Mouse (Mus musculus): ENCODE measurements around the gene Mturn. TPM values are rescaled to one million over a fixed set of nuclear protein-coding genes. Genes with fewer than 3 reads are reported as not detected.

The Mturn gene
- polyA plus RNA-seq, 1 experiment from 2014 or later = 15.6 TPM

DNA sequence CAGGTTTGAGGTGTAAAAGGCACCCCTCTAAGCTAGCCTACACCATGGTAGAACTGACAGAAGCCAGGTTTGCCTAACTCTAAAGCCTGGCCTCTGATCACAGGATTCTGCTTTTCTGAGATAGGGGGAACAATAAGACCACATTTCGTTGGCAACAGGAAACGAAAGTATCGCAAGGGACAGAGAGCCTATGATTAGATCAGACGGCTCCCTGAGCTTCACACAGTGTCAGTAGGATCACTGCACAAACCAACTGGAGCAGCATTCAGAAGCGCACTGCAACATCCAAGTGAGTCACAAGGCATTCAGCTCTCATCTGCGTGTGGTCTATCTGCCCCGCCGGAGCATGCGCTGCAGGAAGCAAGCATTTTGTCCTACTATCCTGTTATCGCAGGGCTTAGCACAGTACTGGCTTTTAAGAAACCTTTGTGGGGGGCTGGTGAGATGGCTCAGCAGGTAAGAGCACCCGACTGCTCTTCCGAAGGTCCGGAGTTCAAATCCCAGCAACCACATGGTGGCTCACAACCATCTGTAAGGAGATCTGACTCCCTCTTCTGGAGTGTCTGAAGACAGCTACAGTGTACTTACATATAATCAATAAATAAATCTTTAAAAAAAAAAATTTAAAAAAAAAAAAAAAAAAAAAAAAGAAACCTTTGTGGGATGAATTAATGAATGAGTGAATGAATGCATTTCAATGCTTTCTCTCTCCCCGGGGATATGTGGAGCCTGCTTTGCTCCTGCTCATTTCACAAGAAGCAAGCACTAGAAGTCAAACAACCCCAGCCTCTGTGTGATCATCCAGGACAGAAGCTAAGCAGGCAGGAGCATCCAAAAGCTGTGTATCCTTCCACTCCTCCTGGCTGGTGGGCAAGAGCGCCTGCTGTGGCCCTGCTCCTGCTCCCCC is 37.6 kb downstream of the Mturn start:
- 77% methylated on average over 15 of the region's 15 CpGs for WGBS
- Histone ChIP-seq H3K9ac (no peak overlapping the region), H3K4me2 (replicated peaks) (no peak overlapping the region), H3K36me3 (no peaks in the 10 kb centered on the region), H3K27me3 (no peaks in the 10 kb centered on the region), H3K9me3 (no peaks in the 10 kb centered on the region), H3K4me3 (no peak overlapping the region), H3K4me1 (peaks cover 8% of the 10 kb centered on the region), H3K27ac (no peak overlapping the region)
- no peak for ATAC-seq (ENCODE audit: insufficient number of reproducible peaks, insufficient read depth, low FRiP score, low TSS enrichment)

DNA sequence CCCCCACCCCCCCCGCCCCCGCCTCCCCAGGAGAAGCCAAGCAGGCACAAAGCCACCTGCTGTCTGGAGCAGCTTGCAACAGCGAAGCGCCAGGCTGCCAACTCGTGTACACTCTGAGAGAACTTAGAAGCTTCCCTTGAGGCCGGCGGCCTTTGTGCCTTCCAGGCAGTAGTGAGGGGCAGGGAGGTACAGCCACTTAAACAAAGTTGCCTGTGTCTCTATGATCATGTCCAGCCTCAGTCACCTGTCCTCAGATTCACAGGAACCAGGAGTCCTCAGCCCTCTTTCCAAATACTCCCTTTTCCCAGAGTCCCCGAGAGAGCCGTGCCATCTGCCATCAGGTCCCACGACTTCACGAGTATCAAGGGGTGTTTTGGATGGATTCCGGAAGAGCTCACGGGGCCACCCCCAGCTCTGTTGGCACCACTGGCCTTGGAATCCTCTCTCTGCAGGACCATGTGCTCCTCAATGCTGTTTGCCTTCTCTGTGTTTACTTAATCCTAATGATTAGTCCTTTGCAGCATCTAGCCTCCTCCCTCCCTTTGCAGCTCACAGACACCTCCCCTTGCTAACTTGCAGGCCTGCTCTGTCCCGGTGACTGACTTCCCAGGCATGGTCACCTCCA is 38.4 kb downstream of the Mturn start:
- no peaks in the 10 kb centered on the region for H3K9me3 ChIP-seq
- ATAC-seq (ENCODE audit: insufficient number of reproducible peaks, insufficient read depth, low FRiP score, low TSS enrichment) = no peak
- H3K4me3 ChIP-seq = no peak overlapping the region
- WGBS = 35% methylated on average over 12 of the region's 14 CpGs
- H3K27ac ChIP-seq = no peak overlapping the region
- no peak overlapping the region for H3K4me2 ChIP-seq (replicated peaks)
- H3K27me3 ChIP-seq = no peaks in the 10 kb centered on the region
- no peaks in the 10 kb centered on the region for H3K36me3 ChIP-seq
- no peak overlapping the region for H3K9ac ChIP-seq
- peaks cover 8% of the 10 kb centered on the region for H3K4me1 ChIP-seq

DNA sequence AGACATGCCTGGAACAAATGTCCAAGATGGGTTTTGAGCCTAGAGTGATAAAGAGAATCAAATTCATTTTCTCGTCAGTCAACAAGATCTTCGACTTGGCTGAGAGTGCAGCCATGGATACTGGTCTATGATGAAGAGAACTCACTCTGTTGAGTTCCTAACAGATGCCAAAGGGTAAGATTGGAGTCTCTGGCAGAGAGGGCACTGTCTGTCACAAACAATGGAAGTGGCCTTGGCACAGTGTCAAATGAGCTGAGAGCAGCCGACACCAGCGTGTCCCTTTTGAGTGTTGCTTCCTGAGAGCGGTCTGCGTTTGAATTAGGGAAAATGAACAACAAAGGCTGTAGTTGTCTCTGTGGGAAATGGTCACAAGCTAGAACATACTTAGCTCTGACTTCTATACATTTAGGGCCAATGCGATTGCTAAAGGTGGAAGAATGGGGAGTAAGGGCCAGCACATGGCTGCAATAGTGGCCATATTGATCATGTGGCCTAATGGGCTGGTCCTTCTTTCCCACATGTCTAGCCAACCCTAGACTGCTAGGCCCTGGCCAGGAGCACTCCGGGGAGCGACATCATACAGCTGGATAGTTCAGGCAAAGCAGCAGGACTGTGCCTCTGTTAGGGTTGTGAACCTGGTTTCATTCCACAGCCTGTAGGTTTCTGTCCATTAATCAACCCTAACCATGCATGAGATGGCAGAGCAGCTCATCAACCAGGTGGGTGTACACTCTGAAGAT is 39.3 kb downstream of the Mturn start:
- no peaks in the 10 kb centered on the region for H3K36me3 ChIP-seq
- H3K9ac ChIP-seq = no peak overlapping the region
- H3K9me3 ChIP-seq = no peaks in the 10 kb centered on the region
- H3K27me3 ChIP-seq = no peaks in the 10 kb centered on the region
- H3K4me2 ChIP-seq (replicated peaks) = no peak overlapping the region
- no peak for ATAC-seq (ENCODE audit: insufficient number of reproducible peaks, insufficient read depth, low FRiP score, low TSS enrichment)
- no peak overlapping the region for H3K27ac ChIP-seq
- no peak overlapping the region for H3K4me3 ChIP-seq
- 91% methylated on average over 9 of the region's 9 CpGs for WGBS
- H3K4me1 ChIP-seq = peaks cover 1% of the 10 kb centered on the region

DNA sequence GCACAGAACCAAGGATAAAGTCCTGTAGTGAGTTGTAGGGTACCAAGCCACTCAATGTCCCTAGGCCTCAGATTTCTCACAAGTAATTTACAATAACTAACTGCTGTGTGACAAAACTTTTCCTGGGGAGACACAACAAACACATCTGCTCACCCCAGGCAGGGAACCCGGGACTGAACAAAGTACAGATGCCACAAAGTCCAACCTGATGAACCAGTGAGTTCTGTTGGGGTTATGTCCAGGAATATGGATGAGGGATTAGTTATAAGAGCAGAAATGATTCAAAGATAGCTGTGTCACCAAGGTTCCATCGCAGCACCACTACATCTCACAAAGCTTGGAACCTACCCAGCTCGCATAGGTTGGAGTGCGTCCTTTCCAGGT is 39.8 kb downstream of the Mturn start:
- Histone ChIP-seq H3K4me1 (no peaks in the 10 kb centered on the region), H3K4me3 (no peak overlapping the region), H3K9ac (no peak overlapping the region), H3K9me3 (no peaks in the 10 kb centered on the region), H3K4me2 (replicated peaks) (no peak overlapping the region), H3K27me3 (no peaks in the 10 kb centered on the region), H3K36me3 (no peaks in the 10 kb centered on the region), H3K27ac (no peak overlapping the region)
- ATAC-seq (ENCODE audit: insufficient number of reproducible peaks, insufficient read depth, low FRiP score, low TSS enrichment) = no peak
- WGBS = 90% methylated on average over 4 of the region's 4 CpGs

DNA sequence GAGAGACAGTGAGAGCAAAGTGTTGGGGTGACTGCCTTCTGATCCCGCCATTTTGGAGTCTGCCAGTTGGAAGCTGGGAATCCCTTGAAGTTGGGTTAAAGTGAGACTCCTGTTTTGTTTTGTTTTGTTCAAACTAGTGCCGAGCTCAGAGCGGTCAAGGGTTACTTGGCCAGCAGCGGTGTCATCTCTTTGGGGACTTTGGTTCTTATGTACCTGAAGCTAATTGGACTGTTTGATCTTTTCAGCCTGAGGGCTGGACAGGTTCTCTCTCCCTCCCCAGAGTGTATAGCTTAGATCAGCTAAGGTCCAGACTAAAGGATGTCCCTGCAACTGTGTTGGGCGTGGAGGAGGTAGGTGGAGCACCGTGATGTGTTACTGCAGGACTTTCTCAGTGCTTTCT is 44.9 kb downstream of the Mturn start:
- ATAC-seq (ENCODE audit: insufficient number of reproducible peaks, insufficient read depth, low FRiP score, low TSS enrichment) = no peak
- Histone ChIP-seq H3K4me1 (no peaks in the 10 kb centered on the region), H3K27me3 (no peaks in the 10 kb centered on the region), H3K9ac (no peak overlapping the region), H3K36me3 (no peaks in the 10 kb centered on the region), H3K9me3 (no peaks in the 10 kb centered on the region), H3K4me3 (no peak overlapping the region), H3K27ac (no peak overlapping the region), H3K4me2 (replicated peaks) (no peak overlapping the region)
- 84% methylated on average over 6 of the region's 6 CpGs for WGBS

DNA sequence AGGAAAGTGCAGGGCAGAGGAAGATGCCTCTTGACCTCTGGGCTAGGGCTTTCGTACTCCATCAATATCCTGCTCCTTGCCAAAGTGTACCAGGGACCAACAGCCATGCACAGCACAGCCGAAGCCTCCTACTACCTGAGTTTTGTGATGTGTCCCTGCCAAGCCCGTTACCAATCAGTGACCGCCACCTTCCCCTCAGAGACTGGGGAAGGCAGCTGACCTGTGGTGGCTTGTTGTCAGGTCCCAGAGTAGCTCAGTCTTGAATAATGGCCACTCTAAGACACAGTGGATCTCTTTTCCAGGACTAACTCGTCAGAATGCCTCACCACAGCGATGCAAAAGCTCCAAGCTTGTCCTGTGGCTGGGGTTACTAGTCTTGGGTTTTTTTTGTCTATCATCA is 45.4 kb downstream of the Mturn start:
- H3K36me3 ChIP-seq = no peaks in the 10 kb centered on the region
- no peaks in the 10 kb centered on the region for H3K27me3 ChIP-seq
- H3K27ac ChIP-seq = no peak overlapping the region
- no peaks in the 10 kb centered on the region for H3K9me3 ChIP-seq
- H3K9ac ChIP-seq = no peak overlapping the region
- H3K4me1 ChIP-seq = no peaks in the 10 kb centered on the region
- no peak overlapping the region for H3K4me3 ChIP-seq
- no peak for ATAC-seq (ENCODE audit: insufficient number of reproducible peaks, insufficient read depth, low FRiP score, low TSS enrichment)
- 86% methylated on average over 6 of the region's 6 CpGs for WGBS
- H3K4me2 ChIP-seq (replicated peaks) = no peak overlapping the region

DNA sequence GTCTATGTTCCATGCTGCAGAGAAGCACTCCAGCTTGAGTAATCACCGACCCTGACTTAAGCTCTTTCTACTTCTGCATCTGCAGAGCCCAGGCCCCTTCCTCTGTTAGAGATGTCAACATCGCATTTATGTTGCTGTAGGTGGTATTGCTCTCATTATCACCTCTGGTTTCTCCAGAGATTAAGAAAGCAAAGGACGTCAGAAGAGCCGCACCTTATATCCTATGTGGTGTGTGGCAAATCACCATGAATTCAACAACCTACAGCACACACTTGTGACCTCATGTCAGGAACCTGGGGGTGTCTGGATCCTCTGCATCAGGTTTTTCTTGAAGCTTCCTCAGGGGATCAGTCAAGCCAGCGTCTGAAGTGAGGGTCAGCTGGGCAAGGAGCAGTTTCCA is 46.0 kb downstream of the Mturn start:
- Histone ChIP-seq H3K4me3 (no peak overlapping the region), H3K4me2 (replicated peaks) (no peak overlapping the region), H3K27ac (no peak overlapping the region), H3K9me3 (no peaks in the 10 kb centered on the region), H3K4me1 (no peaks in the 10 kb centered on the region), H3K36me3 (no peaks in the 10 kb centered on the region), H3K27me3 (no peaks in the 10 kb centered on the region), H3K9ac (no peak overlapping the region)
- ATAC-seq (ENCODE audit: insufficient number of reproducible peaks, insufficient read depth, low FRiP score, low TSS enrichment) = no peak
- WGBS = 86% methylated on average over 5 of the region's 5 CpGs

DNA sequence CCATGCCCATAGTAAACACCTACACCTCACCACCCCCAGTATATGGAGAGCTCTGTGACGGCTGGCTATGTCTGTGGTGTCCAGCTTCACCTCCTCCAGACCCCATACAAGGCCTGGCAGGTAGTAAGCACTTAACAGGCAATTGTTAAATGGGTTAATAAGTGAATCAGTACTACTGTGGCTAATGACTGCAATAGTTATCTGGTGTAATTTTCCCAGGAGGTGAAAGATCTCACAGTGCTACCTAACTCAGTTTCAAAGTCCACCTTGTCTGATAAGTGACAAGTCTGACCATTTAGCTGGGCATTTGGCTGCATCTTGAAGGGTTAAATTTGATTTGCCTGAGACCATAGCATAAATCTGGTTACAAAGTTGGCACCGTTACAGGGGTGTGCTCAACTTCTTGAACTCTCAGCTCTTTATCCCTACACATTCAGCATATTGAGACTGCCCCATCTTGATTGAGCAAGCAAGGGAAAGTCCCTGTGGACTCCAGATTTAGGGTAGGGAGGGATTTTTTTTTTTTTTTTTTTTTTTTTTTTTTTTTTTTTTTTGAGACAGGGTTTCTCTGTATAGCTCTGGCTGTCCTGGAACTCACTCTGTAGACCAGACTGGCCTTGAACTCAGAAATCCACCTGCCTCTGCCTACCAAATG is 48.2 kb downstream of the Mturn start:
- WGBS = 73% methylated on average over 2 of the region's 2 CpGs
- ATAC-seq (ENCODE audit: insufficient number of reproducible peaks, insufficient read depth, low FRiP score, low TSS enrichment) = no peak

DNA sequence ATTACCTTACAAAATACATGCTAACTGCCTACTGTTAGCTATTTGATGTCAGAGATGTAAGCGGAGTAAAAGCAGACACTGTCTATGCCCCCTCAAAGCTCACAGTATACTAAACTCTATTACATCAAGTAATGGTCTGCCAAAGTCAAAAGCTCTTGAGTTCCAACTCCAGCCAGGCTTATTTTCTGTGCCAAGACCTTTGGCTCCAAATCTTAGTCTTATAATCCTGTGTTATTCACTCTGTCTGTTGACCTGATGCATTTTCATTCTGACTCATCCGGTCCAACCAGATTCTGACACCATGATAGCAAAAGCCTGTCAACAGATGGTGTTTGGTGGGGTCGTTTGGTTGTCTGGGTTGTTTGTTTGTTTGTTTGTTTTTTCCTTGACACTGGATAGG is 50.3 kb downstream of the Mturn start:
- no peak for ATAC-seq (ENCODE audit: insufficient number of reproducible peaks, insufficient read depth, low FRiP score, low TSS enrichment)
- WGBS = 81% methylated on average over 3 of the region's 3 CpGs

More for the DNA sequence above, 48.2 kb downstream of the Mturn start:
- Histone ChIP-seq H3K9me3 (no peaks in the 10 kb centered on the region), H3K4me3 (no peak overlapping the region), H3K27ac (no peak overlapping the region), H3K9ac (no peak overlapping the region), H3K4me2 (replicated peaks) (no peak overlapping the region), H3K4me1 (no peaks in the 10 kb centered on the region), H3K36me3 (no peaks in the 10 kb centered on the region), H3K27me3 (no peaks in the 10 kb centered on the region)

DNA sequence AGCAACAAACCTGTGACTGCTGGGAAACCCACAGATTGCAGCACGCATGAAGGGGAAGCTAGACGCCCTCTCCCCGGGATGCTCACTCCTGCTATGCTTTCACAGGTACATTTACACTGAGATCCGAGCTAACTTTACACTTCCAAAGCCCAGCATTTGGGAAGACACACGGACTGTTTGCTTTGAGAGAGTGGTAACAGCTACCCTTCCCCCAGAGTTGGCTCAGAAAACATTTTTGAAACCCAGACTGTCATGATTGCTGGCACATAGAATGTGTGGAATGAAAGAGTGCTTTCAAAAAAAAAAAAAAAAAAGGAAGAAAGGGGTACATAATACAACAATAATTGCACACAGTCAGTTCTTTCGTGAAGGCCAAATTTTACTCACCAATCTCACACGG is 51.3 kb downstream of the Mturn start:
- Histone ChIP-seq H3K36me3 (no peaks in the 10 kb centered on the region), H3K27ac (no peak overlapping the region), H3K27me3 (no peaks in the 10 kb centered on the region), H3K4me1 (no peaks in the 10 kb centered on the region), H3K4me2 (replicated peaks) (no peak overlapping the region), H3K4me3 (no peak overlapping the region), H3K9ac (no peak overlapping the region), H3K9me3 (no peaks in the 10 kb centered on the region)
- WGBS = 72% methylated on average over 7 of the region's 7 CpGs
- ATAC-seq (ENCODE audit: insufficient number of reproducible peaks, insufficient read depth, low FRiP score, low TSS enrichment) = no peak

More for the DNA sequence above, 50.3 kb downstream of the Mturn start:
- H3K9me3 ChIP-seq = no peaks in the 10 kb centered on the region
- no peaks in the 10 kb centered on the region for H3K36me3 ChIP-seq
- H3K4me3 ChIP-seq = no peak overlapping the region
- H3K27me3 ChIP-seq = no peaks in the 10 kb centered on the region
- H3K4me2 ChIP-seq (replicated peaks) = no peak overlapping the region
- no peaks in the 10 kb centered on the region for H3K4me1 ChIP-seq
- no peak overlapping the region for H3K9ac ChIP-seq
- no peak overlapping the region for H3K27ac ChIP-seq

DNA sequence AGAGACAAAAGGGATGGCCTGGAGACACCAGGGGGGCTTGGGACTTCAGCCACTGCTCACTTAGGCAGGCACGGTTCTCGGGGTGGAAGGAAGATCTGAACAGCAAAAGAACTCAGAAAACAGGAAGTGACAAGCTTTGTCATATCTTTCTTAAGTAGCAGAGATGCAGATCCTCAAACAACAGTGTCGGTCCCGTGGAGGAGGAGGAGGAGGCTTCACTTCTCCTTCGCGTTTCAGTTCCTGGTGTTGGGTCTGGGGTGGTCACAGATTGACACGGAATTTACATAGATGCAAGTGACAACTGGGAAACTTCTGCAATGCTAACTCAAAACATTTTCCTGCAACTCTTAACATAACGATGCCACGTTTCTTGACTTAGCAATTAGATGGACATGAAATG is 54.7 kb downstream of the Mturn start:
- H3K4me3 ChIP-seq = no peak overlapping the region
- no peaks in the 10 kb centered on the region for H3K27me3 ChIP-seq
- no peaks in the 10 kb centered on the region for H3K36me3 ChIP-seq
- no peak overlapping the region for H3K27ac ChIP-seq
- H3K4me1 ChIP-seq = no peaks in the 10 kb centered on the region
- no peaks in the 10 kb centered on the region for H3K9me3 ChIP-seq
- no peak overlapping the region for H3K4me2 ChIP-seq (replicated peaks)
- no peak for ATAC-seq (ENCODE audit: insufficient number of reproducible peaks, insufficient read depth, low FRiP score, low TSS enrichment)
- no peak overlapping the region for H3K9ac ChIP-seq
- WGBS = 75% methylated on average over 9 of the region's 9 CpGs
